ENCODE assay signal across 16 mouse cellular contexts in the genomic region with DNA sequence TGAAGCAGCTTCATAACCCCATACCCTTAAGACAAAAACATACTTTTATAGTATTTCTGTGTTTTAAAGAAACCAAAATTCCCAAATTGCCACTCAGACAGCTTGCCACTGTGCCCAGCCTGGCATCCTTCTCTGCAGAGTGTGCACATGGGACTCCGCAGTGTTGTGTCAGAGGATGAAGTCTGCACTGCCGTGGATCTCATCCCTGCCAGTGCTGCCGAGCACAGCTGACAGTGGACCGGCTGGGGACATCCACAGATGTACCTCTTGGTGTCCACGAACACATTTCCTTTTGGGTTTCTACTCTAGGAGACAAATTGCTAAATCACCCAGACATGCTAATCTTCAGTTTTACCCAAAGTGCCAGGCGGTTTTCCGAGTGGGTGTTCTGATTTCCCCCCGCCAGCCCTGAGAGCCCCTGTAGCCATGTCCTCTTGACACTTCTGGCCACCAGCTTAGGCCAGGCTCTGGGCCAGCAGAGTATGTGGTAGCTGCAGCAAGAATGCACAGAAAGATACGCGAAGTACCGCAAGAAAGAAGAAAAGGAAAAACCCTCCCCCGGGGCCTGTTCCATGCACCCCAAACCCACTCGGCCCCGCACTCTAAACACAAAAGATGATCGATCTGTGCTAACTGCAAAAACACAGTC.
DNase-seq lines count a peak whose midpoint lies in the region; ATAC-seq and TF ChIP-seq lines count a peak whose summit lies in the region.
"Had no signal": no experiment of that assay in that cellular context is flagged by ENCODE, and none has a peak within 500 bp of the region (broad histone marks: within the 10 kb centered on the region; RNA-seq: fewer than 3 reads in every experiment).

No protein-coding gene starts in this region.

- no peak overlapping the region for H3K4me3 ChIP-seq in hindbrain, embryonic 14.5 days (replicated peaks; ENCODE audit: low read length)
- no peak overlapping the region for H3K4me3 ChIP-seq in hindbrain, embryonic 11.5 days (ENCODE audit: low read depth, low read length)
- H3K4me3 ChIP-seq in megakaryocyte, embryonic 14.5 days (replicated peaks) = peak overlapping the region; percentile 42
- no peak overlapping the region for H3K4me3 ChIP-seq in forebrain, postnatal 0 days (ENCODE audit: low read depth, low read length)
- no peak overlapping the region for H3K4me3 ChIP-seq in stomach, postnatal 0 days (ENCODE audit: low read depth, low read length)
- H3K4me3 ChIP-seq: heart, adult 2 months; kidney, embryonic 15.5 days; myocyte had no signal

- no peak for TF ChIP-seq CTCF in forebrain, postnatal 0 days (IDR thresholded peaks at IDR 0.05; ENCODE audit: low read depth)
- TF ChIP-seq CTCF in stomach, postnatal 0 days (IDR thresholded peaks at IDR 0.05; ENCODE audit: low read depth) = no peak

- H3K27ac ChIP-seq in hindbrain, embryonic 14.5 days = peak overlapping the region; percentile 47; the same call in 1 of the 2 replicates
- no peak overlapping the region for H3K27ac ChIP-seq in hindbrain, embryonic 11.5 days (ENCODE audit: low read depth, low read length)
- peak overlapping the region; percentile 58 for H3K27ac ChIP-seq in forebrain, postnatal 0 days (ENCODE audit: low read depth, low read length)
- peak overlapping the region; percentile 61 for H3K27ac ChIP-seq in stomach, postnatal 0 days (replicated peaks)
- H3K27ac ChIP-seq: heart, adult 2 months; kidney, embryonic 15.5 days had no signal

- no peak overlapping the region for H3K4me2 ChIP-seq in hindbrain, embryonic 14.5 days (replicated peaks)
- no peak overlapping the region for H3K4me2 ChIP-seq in hindbrain, embryonic 11.5 days (replicated peaks; ENCODE audit: low read depth, low read length)
- H3K4me2 ChIP-seq in forebrain, postnatal 0 days (ENCODE audit: low read depth) = no peak overlapping the region
- H3K4me2 ChIP-seq in stomach, postnatal 0 days (replicated peaks; ENCODE audit: low read depth) = no peak overlapping the region
- H3K4me2 ChIP-seq: kidney, embryonic 15.5 days; midbrain, embryonic 11.5 days had no signal

- H3K4me1 ChIP-seq in hindbrain, embryonic 14.5 days (replicated peaks; ENCODE audit: control insufficient read depth, insufficient read depth, low read length) = no peaks in the 10 kb centered on the region; the same call in 1 of the 2 replicates
- no peaks in the 10 kb centered on the region for H3K4me1 ChIP-seq in hindbrain, embryonic 11.5 days (replicated peaks; ENCODE audit: control insufficient read depth, insufficient read depth, low read length)
- H3K4me1 ChIP-seq in megakaryocyte, embryonic 14.5 days = peaks cover 34% of the 10 kb centered on the region
- peaks cover 8% of the 10 kb centered on the region; the same call in 1 of the 2 replicates for H3K4me1 ChIP-seq in forebrain, postnatal 0 days (ENCODE audit: insufficient read depth)
- H3K4me1 ChIP-seq in stomach, postnatal 0 days (replicated peaks; ENCODE audit: control insufficient read depth, insufficient read depth) = no peaks in the 10 kb centered on the region

- H3K27me3 ChIP-seq in hindbrain, embryonic 14.5 days (ENCODE audit: control insufficient read depth, insufficient read depth, low read length) = no peaks in the 10 kb centered on the region
- H3K27me3 ChIP-seq in hindbrain, embryonic 11.5 days (ENCODE audit: control insufficient read depth, insufficient read depth, low read length) = no peaks in the 10 kb centered on the region
- no peaks in the 10 kb centered on the region for H3K27me3 ChIP-seq in megakaryocyte, embryonic 14.5 days (replicated peaks)
- no peaks in the 10 kb centered on the region for H3K27me3 ChIP-seq in forebrain, postnatal 0 days (ENCODE audit: insufficient read depth, low read length)
- H3K27me3 ChIP-seq in stomach, postnatal 0 days (ENCODE audit: control insufficient read depth, insufficient read depth, low read length) = no peaks in the 10 kb centered on the region
- H3K27me3 ChIP-seq: kidney, embryonic 15.5 days had no signal

- WGBS in hindbrain, embryonic 14.5 days = 80% methylated on average over 15 of the region's 15 CpGs
- 93% methylated on average over 15 of the region's 15 CpGs for WGBS in hindbrain, embryonic 11.5 days
- 56% methylated on average over 15 of the region's 15 CpGs for WGBS in forebrain, postnatal 0 days
- WGBS in stomach, postnatal 0 days = 67% methylated on average over 15 of the region's 15 CpGs

- no peak for DNase-seq in hindbrain, embryonic 14.5 days (ENCODE audit: low spot score)
- DNase-seq in hindbrain, embryonic 11.5 days (ENCODE audit: low spot score) = no peak
- peak; percentile 41 for DNase-seq in forebrain, postnatal 0 days
- no peak for DNase-seq in stomach, postnatal 0 days (ENCODE audit: low spot score)
- no peak for DNase-seq in spleen, postnatal 10 days (ENCODE audit: low spot score in 2 of 2)
- DNase-seq: adrenal gland, postnatal 25 days; heart, adult 2 months; thymus, adult 2 months had no signal

- TF ChIP-seq EP300 in stomach, postnatal 0 days (optimal IDR thresholded peaks at IDR 0.05) = no peak

- no peaks in the 10 kb centered on the region for H3K9me3 ChIP-seq in hindbrain, embryonic 14.5 days (ENCODE audit: control insufficient read depth, low read length)
- no peaks in the 10 kb centered on the region for H3K9me3 ChIP-seq in hindbrain, embryonic 11.5 days (ENCODE audit: control insufficient read depth, low read length)
- H3K9me3 ChIP-seq in megakaryocyte, embryonic 14.5 days = no peaks in the 10 kb centered on the region
- H3K9me3 ChIP-seq in forebrain, postnatal 0 days (ENCODE audit: low read length) = no peaks in the 10 kb centered on the region
- H3K9me3 ChIP-seq in stomach, postnatal 0 days (ENCODE audit: control insufficient read depth, low read length) = no peaks in the 10 kb centered on the region
- H3K9me3 ChIP-seq: kidney, embryonic 15.5 days had no signal

- H3K9ac ChIP-seq in hindbrain, embryonic 14.5 days = no peak overlapping the region
- H3K9ac ChIP-seq in hindbrain, embryonic 11.5 days (ENCODE audit: low read depth, low read length) = no peak overlapping the region
- no peak overlapping the region for H3K9ac ChIP-seq in forebrain, postnatal 0 days
- no peak overlapping the region for H3K9ac ChIP-seq in stomach, postnatal 0 days (ENCODE audit: low read length)
- H3K9ac ChIP-seq: kidney, embryonic 15.5 days had no signal

- peaks cover 25% of the 10 kb centered on the region for H3K36me3 ChIP-seq in hindbrain, embryonic 14.5 days (replicated peaks; ENCODE audit: control insufficient read depth, insufficient read depth)
- no peaks in the 10 kb centered on the region for H3K36me3 ChIP-seq in hindbrain, embryonic 11.5 days (ENCODE audit: control insufficient read depth, insufficient read depth, low read length)
- H3K36me3 ChIP-seq in megakaryocyte, embryonic 14.5 days (replicated peaks; ENCODE audit: low read length) = peaks cover 54% of the 10 kb centered on the region
- H3K36me3 ChIP-seq in forebrain, postnatal 0 days (ENCODE audit: insufficient read depth) = peaks cover 20% of the 10 kb centered on the region
- H3K36me3 ChIP-seq in stomach, postnatal 0 days (ENCODE audit: control insufficient read depth, insufficient read depth, low read length) = peaks cover 10% of the 10 kb centered on the region; the same call in 1 of the 2 replicates

- no peak for ATAC-seq in hindbrain, embryonic 14.5 days (ENCODE audit: low FRiP score)
- no peak for ATAC-seq in hindbrain, embryonic 11.5 days (ENCODE audit: low FRiP score)
- no peak for ATAC-seq in megakaryocyte, adult 5-6 weeks (ENCODE audit: poor library complexity, severe bottlenecking)
- ATAC-seq in forebrain, postnatal 0 days = no peak
- ATAC-seq in stomach, postnatal 0 days (ENCODE audit: low FRiP score, low TSS enrichment) = no peak
- ATAC-seq: activated CD4-positive, CD25-positive, alpha-beta regulatory T cell, adult 4 months; CD4-positive, CD25-positive, alpha-beta regulatory T cell, adult 4 months; inflammation-experienced regulatory T-cells, adult 6 months had no signal
